Mouse (Mus musculus) lung, postnatal 10 days (tissue): ENCODE data around the gene Zscan21.
A peak's percentile ranks its signal among the peaks of the same experiment; 100 is the strongest.

Experiments
- DNase-seq: peaks from one replicate; pipeline ENCODE4 v3.0.0; 2021

Zscan21 gene

GRCm38 (mm10) chr5:138132425-138133064, 15.8 kb downstream of the Zscan21 start:
- no peak for DNase-seq

- DNase-seq: no peak
These were observed 20.6 kb downstream of the Zscan21 start for GRCm38 (mm10) chr5:138137257-138137656.

GRCm38 (mm10) chr5:138137935-138138549, 21.3 kb downstream of the Zscan21 start:
- peak; percentile 67 for DNase-seq

GRCm38 (mm10) chr5:138138585-138138984, 21.9 kb downstream of the Zscan21 start:
- DNase-seq: no peak

GRCm38 (mm10) chr5:138154390-138154789, 37.7 kb downstream of the Zscan21 start:
- DNase-seq: no peak

- peak; percentile 95 for DNase-seq
These were observed 38.8 kb downstream of the Zscan21 start, which contains the start of gene Zfp113 for GRCm38 (mm10) chr5:138155443-138155976. Gene Zfp113 (minus strand): TSS chr5:138155744.

GRCm38 (mm10) chr5:138160224-138160762, 43.6 kb downstream of the Zscan21 start:
- no peak for DNase-seq

GRCm38 (mm10) chr5:138160842-138161665, 44.4 kb downstream of the Zscan21 start, which contains the start of gene Cops6:
Gene Cops6 (plus strand): TSS chr5:138161071.
- DNase-seq: peak; percentile 97

GRCm38 (mm10) chr5:138163046-138163445, 46.3 kb downstream of the Zscan21 start:
- no peak for DNase-seq

- no peak for DNase-seq
These were observed 46.9 kb downstream of the Zscan21 start for GRCm38 (mm10) chr5:138163610-138164009.

- DNase-seq: no peak
These were observed 48.9 kb downstream of the Zscan21 start for GRCm38 (mm10) chr5:138165594-138165993.

- peak; percentile 98 for DNase-seq
These were observed 54.3 kb downstream of the Zscan21 start for GRCm38 (mm10) chr5:138170936-138171561.

- DNase-seq: peak; percentile 99
These were observed 55.2 kb downstream of the Zscan21 start, which contains the start of the genes Ap4m1 and Mcm7 for GRCm38 (mm10) chr5:138171695-138172491. Gene Ap4m1 (plus strand): TSS chr5:138172002. Gene Mcm7 (minus strand): TSS chr5:138172422.

GRCm38 (mm10) chr5:138173217-138173616, 56.5 kb downstream of the Zscan21 start:
- peak; percentile 34 for DNase-seq
